Mouse (Mus musculus) liver, postnatal 0 days (tissue): Measurements from ENCODE around the gene Gpr142.

Source experiments
- CTCF ChIP-seq: sonication (generic); IDR thresholded peaks from 2 replicates; pipeline ENCODE4 v1.5.1; 2016; ENCODE audit warnings: antibody characterized with exemption, low read depth
- EP300 ChIP-seq: IDR thresholded peaks from 2 replicates; pipeline ENCODE4 v1.6.1; 2016; ENCODE audit warnings: antibody characterized with exemption, low read depth, mild to moderate bottlenecking

DNA sequence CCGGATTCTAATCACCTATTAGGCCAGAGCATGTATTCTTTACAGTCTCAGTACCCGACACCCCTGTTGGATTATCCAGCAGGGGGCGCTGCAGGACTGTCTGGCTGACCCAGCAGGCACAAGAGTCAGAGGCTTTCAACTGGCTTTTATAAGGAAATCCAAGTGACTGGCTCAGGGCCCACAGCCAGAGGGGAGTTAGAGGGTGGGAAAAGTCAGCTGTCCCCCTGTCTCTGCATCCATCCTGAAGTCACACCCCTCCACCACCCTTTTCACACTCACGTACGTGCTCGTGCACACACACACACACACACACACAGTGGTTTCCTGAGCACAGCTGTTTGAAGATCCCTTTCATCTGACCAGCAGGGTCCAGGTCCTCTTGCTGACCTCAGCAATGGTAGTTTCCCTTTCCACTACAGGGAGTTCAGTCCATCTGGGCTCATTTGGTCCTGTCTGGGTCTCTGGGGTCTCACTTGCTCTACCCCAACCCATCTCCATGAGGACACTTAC lies 14.1 kb downstream of the Gpr142 start:
- TF ChIP-seq CTCF (peak; percentile 95), EP300 (no peak)
